Mouse (Mus musculus) C2C12 (cell line): Measurements from ENCODE around the gene Slc17a5.

Experiments
- CEBPB ChIP-seq: IDR thresholded peaks from one replicate; pipeline ENCODE4 v1.6.1; 2011; ENCODE audit warnings: low read depth, mild to moderate bottlenecking, control low read depth, moderate library complexity
- CTCF ChIP-seq: IDR thresholded peaks from one replicate; pipeline ENCODE4 v1.5.1; 2011; ENCODE audit not compliant: control insufficient read depth, insufficient read depth, insufficient read length
- MAX ChIP-seq: IDR thresholded peaks from one replicate; pipeline ENCODE4 v1.6.1; 2011; ENCODE audit warnings: mild to moderate bottlenecking, control low read depth
- MYOG ChIP-seq: IDR thresholded peaks from one replicate; pipeline ENCODE4 v1.6.1; 2011; ENCODE audit not compliant: control insufficient read depth, insufficient read length; ENCODE audit errors: extremely low read depth

DNA sequence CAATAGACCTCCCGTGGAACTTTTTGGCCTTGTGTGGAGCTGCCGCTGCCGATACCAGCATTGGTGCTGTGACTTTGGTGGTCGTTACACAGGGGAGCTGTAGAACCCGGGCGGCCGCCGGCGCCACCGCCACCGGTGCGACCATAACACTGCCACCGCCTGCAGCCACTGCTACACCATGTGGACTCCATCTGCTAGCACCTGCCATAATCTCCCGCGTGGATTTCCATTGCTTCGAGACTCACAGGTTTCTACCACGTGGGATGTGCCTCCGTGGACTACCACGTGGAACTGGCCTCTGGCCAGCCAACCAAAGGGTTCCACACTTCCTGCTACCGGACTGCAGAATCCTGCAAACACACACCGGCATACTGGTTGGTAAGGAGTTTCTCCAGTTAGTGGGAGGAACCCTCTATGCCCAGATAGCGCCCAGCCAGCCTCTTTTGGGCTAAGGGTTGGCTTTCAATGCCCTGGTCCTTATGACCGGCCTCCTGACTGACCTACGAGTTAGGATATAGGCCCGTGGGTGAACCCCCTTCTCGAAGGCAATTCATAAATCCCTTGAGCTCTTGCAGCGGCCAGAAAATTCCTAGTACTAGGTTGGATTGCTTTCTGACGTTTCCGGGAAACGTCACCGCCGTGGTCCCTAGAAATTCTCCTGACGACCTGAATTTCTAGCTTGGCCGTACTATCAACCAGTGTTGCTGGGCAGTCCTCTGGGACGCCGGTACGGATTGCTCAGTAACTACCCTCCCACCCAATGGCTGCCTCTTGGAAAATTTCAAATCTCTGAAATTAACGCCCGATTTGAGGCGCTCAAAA lies 66.8 kb downstream of the Slc17a5 start:
- TF ChIP-seq MAX (peak; percentile 96), MYOG (no peak), CTCF (no peak), CEBPB (no peak)
